Mouse (Mus musculus) lung, embryonic 14.5 days (tissue): Measurements from ENCODE around the gene Cdhr3. TPM values are rescaled to one million over a fixed set of nuclear protein-coding genes. Genes with fewer than 3 reads are reported as not detected.

Source experiments
- ATAC-seq: fragments of 200-750 bp; cut with Nextera tagmentation; 2 replicates; pipeline ENCODE4 v1.8.0; 2017; ENCODE audit warnings: mild to moderate bottlenecking, moderate TSS enrichment, moderate library complexity; ENCODE audit not compliant: insufficient read depth
- DNase-seq: peaks from one replicate; pipeline ENCODE4 v3.0.0-alpha.2; 2015
- H3K27ac ChIP-seq: fragments of 300-500 bp; sonication (generic); 2 replicates; pipeline ENCODE4 v1.5.1; 2014; ENCODE audit warnings: low read depth, mild to moderate bottlenecking, moderate library complexity
- H3K27me3 ChIP-seq: fragments of 300-500 bp; sonication (generic); 2 replicates; pipeline ENCODE4 v1.6.1; 2014; ENCODE audit warnings: low read length, control low read depth; ENCODE audit not compliant: insufficient read depth
- H3K36me3 ChIP-seq: fragments of 300-500 bp; sonication (generic); 2 replicates; pipeline ENCODE4 v1.6.1; 2014; ENCODE audit warnings: control low read depth; ENCODE audit not compliant: insufficient read depth
- H3K4me1 ChIP-seq: fragments of 300-500 bp; sonication (generic); 2 replicates; pipeline ENCODE4 v1.6.1; 2014; ENCODE audit warnings: antibody characterized with exemption, control low read depth; ENCODE audit not compliant: insufficient read depth
- H3K4me2 ChIP-seq: fragments of 300-500 bp; sonication (generic); 2 replicates; pipeline ENCODE4 v1.6.1; 2014; ENCODE audit warnings: mild to moderate bottlenecking
- H3K4me3 ChIP-seq: fragments of 300-500 bp; sonication (generic); 2 replicates; pipeline ENCODE4 v1.5.1; 2014; ENCODE audit warnings: low read depth, low read length
- H3K9ac ChIP-seq: fragments of 300-500 bp; sonication (generic); 2 replicates; pipeline ENCODE4 v1.6.1; 2014
- H3K9me3 ChIP-seq: fragments of 300-500 bp; sonication (generic); 2 replicates; pipeline ENCODE4 v1.6.1; 2016; ENCODE audit warnings: low read depth, low read length, control low read depth
- CTCF ChIP-seq: IDR thresholded peaks from 2 replicates; pipeline ENCODE4 v1.5.1; 2016; ENCODE audit warnings: antibody characterized with exemption, low read depth
- WGBS: fragments of 180-500 bp; shearing (Covaris S2); extraction: QIAGEN DNeasy Blood & Tissue Kit; methylation state at CpG from one replicate; pipeline ENCODE4 v1.1.7; 2014; 5-methylcytosine and 5-hydroxymethylcytosine counted together
- polyA plus RNA-seq: library from polyadenylated mRNA; unstranded; fragments of >200 nt; fragmentation: Nextera tagmentation; extraction: Ambion mirVana; gene quantifications from 2 replicates; pipeline ENCODE4 v1.2.1, GENCODE M21; 2014

Cdhr3 gene
- polyA plus RNA-seq, 1 experiment from 2014 or later = not detected

DNA sequence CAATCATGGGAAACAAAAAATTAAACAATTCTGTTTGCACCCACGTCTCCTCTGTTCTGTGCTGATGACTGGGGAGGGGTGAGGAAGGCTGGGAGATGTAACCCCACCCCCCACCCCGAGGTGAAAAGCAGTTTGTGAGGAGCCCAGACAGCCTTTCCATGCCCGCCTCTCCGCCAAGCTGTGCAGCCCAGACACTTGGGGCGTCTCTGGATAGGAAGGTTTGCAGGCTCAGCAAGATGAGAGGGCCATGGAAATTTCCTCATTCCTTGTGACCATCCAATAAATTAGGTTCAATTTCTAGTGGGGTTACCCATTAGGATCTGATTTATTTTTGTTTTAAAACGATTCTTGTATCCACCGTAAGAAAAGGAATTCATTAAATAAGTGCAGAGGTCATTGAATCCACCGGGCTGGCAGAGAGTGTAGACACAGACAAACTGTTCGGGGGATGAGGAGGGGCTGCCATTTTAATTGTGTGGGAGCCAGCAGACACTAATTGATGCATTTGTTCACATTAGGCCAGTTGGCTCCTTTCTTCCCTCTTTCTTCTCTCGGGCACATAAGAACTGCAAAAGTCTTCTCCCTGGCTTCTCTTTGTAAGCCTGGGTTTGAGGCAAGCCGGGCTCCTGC lies 57.5 kb downstream of the Cdhr3 start:
- TF ChIP-seq CTCF = no peak
- no peaks in the 10 kb centered on the region for H3K36me3 ChIP-seq
- H3K4me2 ChIP-seq = peak overlapping the region; percentile 48
- H3K27ac ChIP-seq = no peak overlapping the region
- no peak overlapping the region for H3K4me3 ChIP-seq
- ATAC-seq = no peak
- H3K9ac ChIP-seq = no peak overlapping the region
- no peaks in the 10 kb centered on the region for H3K27me3 ChIP-seq
- WGBS = 31% methylated on average over 11 of the region's 11 CpGs
- DNase-seq = no peak
- H3K4me1 ChIP-seq = peaks cover 10% of the 10 kb centered on the region
- no peaks in the 10 kb centered on the region for H3K9me3 ChIP-seq

DNA sequence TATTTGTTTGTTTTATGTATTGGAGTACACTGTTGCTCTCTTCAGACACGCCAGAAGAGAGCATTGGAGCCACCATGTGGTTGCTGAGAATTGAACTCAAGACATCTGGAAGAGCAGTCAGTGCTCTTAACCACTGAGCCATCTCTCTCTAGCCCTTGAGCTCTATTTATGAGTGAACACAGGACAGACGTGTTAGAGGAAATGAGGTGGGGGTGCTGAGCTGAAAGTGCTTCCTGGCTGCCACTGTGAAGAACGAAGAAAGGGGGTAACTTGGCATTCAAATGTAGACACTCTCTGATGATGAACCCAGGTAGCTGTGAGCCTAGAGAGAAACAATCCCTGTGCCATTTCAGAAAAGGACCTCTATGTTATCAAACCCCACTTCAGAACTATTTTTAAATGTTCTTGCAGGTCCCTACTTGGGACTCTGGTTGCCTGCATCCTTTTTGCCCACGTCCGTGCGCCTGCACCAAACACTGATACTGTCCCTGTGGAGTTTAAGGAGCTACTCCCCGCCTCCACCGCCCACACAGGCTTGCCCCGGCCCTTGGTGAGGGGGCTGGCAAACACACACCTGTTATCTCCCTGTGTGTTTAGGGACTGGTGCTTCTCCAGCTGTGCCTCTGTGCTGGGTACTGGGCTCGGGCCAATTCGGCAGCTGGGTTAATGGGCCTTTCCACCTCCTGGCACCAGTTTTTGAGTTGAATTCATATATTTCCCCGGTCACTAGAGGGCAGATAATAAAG lies 58.2 kb downstream of the Cdhr3 start:
- WGBS = 35% methylated on average over 12 of the region's 12 CpGs
- no peak overlapping the region for H3K27ac ChIP-seq
- peaks cover 10% of the 10 kb centered on the region for H3K4me1 ChIP-seq
- H3K4me3 ChIP-seq = no peak overlapping the region
- no peaks in the 10 kb centered on the region for H3K27me3 ChIP-seq
- ATAC-seq (no peak), DNase-seq (no peak)
- TF ChIP-seq CTCF = 0 out of 2 replicates have a peak, but pooled peaks have one; percentile 7
- H3K9ac ChIP-seq = no peak overlapping the region
- H3K9me3 ChIP-seq = no peaks in the 10 kb centered on the region
- no peaks in the 10 kb centered on the region for H3K36me3 ChIP-seq
- H3K4me2 ChIP-seq = no peak overlapping the region

DNA sequence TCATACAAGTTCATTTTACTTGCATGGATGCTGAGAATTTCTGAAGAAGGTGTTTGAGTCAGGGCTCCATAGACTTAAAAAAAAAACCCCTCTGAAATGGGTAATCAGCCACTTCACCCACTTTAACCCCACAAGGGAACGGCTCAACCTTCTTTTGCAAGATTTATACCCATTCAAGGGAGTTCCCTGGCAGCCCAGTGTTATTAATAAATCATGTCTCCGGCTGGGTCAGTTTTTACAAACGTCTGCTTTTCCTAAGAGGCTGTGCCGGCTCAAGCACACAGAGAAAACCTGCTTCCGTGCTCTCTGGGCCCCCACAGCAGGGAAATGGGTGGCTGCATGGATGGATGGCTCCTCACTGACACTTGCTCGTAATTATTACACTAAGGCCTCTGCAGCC lies 59.5 kb downstream of the Cdhr3 start:
- DNase-seq (no peak), ATAC-seq (no peak)
- H3K27me3 ChIP-seq = no peaks in the 10 kb centered on the region
- H3K9ac ChIP-seq = no peak overlapping the region
- WGBS = 31% methylated on average over 6 of the region's 6 CpGs
- no peak overlapping the region for H3K27ac ChIP-seq
- no peak overlapping the region for H3K4me2 ChIP-seq
- H3K4me1 ChIP-seq = peaks cover 10% of the 10 kb centered on the region
- TF ChIP-seq CTCF = no peak
- no peak overlapping the region for H3K4me3 ChIP-seq
- H3K9me3 ChIP-seq = no peaks in the 10 kb centered on the region
- no peaks in the 10 kb centered on the region for H3K36me3 ChIP-seq

DNA sequence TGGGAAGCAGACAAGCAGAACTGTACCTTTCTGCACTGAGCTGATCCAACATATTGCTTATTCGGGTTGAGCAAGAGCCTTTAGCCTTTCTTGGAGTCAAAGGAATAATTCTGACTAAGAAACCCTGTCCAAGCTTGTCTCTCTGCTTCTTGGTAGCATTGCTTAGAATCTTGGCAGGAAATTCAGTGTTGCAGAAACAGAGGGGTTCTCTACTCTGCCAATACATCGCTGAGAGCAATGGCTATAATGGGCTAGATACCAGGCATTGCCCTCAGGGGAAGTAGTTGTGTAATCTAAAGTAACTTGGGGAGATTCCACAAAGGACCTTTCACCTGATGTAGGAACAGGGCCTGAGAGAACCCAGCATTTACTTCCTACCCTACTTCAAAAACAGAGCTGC lies 62.1 kb downstream of the Cdhr3 start:
- no peak for ATAC-seq
- H3K4me3 ChIP-seq = no peak overlapping the region
- no peak overlapping the region for H3K27ac ChIP-seq
- DNase-seq = no peak
- H3K4me1 ChIP-seq = peaks cover 3% of the 10 kb centered on the region
- no peak overlapping the region for H3K9ac ChIP-seq
- no peaks in the 10 kb centered on the region for H3K27me3 ChIP-seq
- 75% methylated on average over 2 of the region's 2 CpGs for WGBS
- no peaks in the 10 kb centered on the region for H3K9me3 ChIP-seq
- H3K36me3 ChIP-seq = no peaks in the 10 kb centered on the region
- no peak overlapping the region for H3K4me2 ChIP-seq
- no peak for TF ChIP-seq CTCF

DNA sequence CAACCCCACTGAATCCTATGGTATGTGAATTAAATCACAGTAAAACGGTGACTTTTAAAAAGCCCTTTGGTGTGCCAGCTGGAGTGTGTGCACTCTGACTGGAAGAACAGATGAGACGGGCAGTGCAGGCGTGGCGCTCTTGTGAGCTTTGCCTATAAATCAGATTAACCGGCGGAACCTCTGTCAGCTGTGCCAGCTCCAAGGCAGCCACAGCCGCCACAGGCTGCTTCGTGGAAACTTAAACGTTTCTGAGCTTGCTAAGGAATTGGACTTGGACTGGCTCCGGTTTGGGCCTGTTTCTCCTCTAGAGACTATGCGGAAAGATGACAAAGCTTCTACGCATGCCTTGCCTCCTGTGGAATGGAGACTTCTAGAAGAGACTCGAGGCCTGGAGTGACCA lies 62.6 kb downstream of the Cdhr3 start:
- H3K4me3 ChIP-seq = no peak overlapping the region
- no peaks in the 10 kb centered on the region for H3K9me3 ChIP-seq
- ATAC-seq = no peak
- H3K27ac ChIP-seq = no peak overlapping the region
- no peak for DNase-seq
- no peaks in the 10 kb centered on the region for H3K36me3 ChIP-seq
- no peaks in the 10 kb centered on the region; the same call in 1 of the 2 replicates for H3K4me1 ChIP-seq
- TF ChIP-seq CTCF = no peak
- H3K4me2 ChIP-seq = no peak overlapping the region
- no peaks in the 10 kb centered on the region for H3K27me3 ChIP-seq
- no peak overlapping the region for H3K9ac ChIP-seq
- WGBS = 72% methylated on average over 13 of the region's 13 CpGs

DNA sequence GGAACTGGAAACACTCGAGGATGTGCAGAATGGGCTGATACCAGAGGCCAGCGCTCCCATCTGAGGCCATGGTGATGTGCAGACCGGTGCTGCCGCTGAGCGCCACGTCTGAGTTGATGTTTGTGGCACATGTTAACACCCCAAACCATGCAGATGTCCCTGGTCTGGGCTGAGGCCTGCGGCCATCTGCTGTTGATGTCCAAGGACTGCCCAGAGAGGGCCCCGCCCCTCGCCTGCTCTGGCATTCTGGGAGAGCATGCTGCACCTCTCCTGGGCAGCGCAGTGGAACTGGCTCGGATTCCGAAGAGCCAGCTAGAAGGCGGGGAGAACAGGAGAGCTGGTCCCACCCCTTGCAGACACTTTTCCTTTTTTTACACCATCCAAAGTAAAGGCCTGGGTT lies 64.0 kb downstream of the Cdhr3 start:
- Histone ChIP-seq H3K9me3 (no peaks in the 10 kb centered on the region), H3K4me2 (no peak overlapping the region), H3K4me3 (no peak overlapping the region), H3K27me3 (no peaks in the 10 kb centered on the region), H3K4me1 (no peaks in the 10 kb centered on the region), H3K27ac (no peak overlapping the region), H3K9ac (no peak overlapping the region), H3K36me3 (no peaks in the 10 kb centered on the region)
- WGBS = 54% methylated on average over 13 of the region's 13 CpGs
- ATAC-seq = peak; percentile 13; the same call in 1 of the 2 replicates
- no peak for DNase-seq
- TF ChIP-seq CTCF = no peak

DNA sequence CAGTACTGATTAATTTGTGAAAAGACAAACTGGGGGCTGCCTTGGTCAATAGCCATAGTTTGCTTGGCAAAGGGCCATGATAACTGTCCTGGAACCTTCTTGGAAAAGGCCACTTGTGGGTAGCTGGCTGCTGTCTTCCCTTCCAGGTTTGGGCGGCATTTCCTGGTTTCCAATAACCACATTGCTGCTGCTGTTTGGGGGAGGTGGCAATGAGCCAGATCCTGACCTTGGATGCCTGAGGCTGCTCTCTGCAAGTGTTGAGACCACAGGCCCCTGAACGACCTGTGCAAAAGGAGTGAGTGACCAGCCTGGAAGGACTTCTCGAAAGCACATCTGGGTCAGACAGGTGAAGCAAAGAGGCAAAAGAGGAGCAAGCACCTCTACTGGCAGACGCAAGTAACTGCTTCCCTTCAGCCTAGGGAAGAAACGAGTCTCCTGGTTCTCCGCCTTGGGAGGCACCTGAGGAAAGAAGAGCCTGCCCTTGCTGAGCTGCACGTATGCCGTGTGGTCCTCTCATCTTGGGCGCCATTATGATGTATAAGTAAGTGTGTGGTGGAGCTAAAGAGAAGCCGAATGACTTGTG lies 64.5 kb downstream of the Cdhr3 start:
- 43% methylated on average over 10 of the region's 10 CpGs for WGBS
- H3K4me2 ChIP-seq = no peak overlapping the region
- ATAC-seq = peak; percentile 18; the same call in 1 of the 2 replicates

More for the DNA sequence above, 64.5 kb downstream of the Cdhr3 start:
- TF ChIP-seq CTCF = peak; percentile 53
- peak; percentile 55 for DNase-seq
- Histone ChIP-seq H3K4me1 (no peaks in the 10 kb centered on the region), H3K27ac (no peak overlapping the region), H3K27me3 (no peaks in the 10 kb centered on the region), H3K4me3 (no peak overlapping the region), H3K9me3 (no peaks in the 10 kb centered on the region), H3K36me3 (no peaks in the 10 kb centered on the region), H3K9ac (no peak overlapping the region)
